Mouse (Mus musculus) megakaryocyte progenitor cell, adult 5-6 weeks (primary cell): Measurements from ENCODE around the gene Olfr1263. TPM values are rescaled to one million over a fixed set of nuclear protein-coding genes. Genes with fewer than 3 reads are reported as not detected.

Experiments
- ATAC-seq: replicated peaks from 2 replicates; pipeline ENCODE4 v1.8.0; 2016; ENCODE audit warnings: mild to moderate bottlenecking, moderate TSS enrichment, inconsistent platforms; ENCODE audit not compliant: poor library complexity
- total RNA-seq, 2 experiments: library from RNA; stranded (forward) in 1 of 2; stranded (reverse) in 1 of 2; fragments of 157-497, 149-512 nt in 1 of 2; fragments of 200-1000 nt in 1 of 2; gene quantifications; 2 replicates each; pipeline versions ENCODE4 v1.2.3 to v1.2.4; 2015 to 2017

The Olfr1263 gene
- total RNA-seq (2015), result not detected in 2 replicates
- not detected in 2 replicates for total RNA-seq (2017)

GRCm38 (mm10) chr2:90011831-90012230 is at the start of gene Olfr1263:
Gene Olfr1263 (plus strand): TSS chr2:90012131.
- no peak for ATAC-seq

GRCm38 (mm10) chr2:89974184-89974583 is 37.7 kb upstream of the Olfr1263 start, which contains the start of gene Olfr1260:
Gene Olfr1260 (plus strand): TSS chr2:89974340.
- ATAC-seq, result no peak

- no peak for ATAC-seq
Measured at GRCm38 (mm10) chr2:89977709-89978108, 34.2 kb upstream of the Olfr1263 start.

GRCm38 (mm10) chr2:89990921-89991320 is 21.0 kb upstream of the Olfr1263 start, which contains the start of gene Olfr1261:
Gene Olfr1261 (plus strand): TSS chr2:89991221.
- ATAC-seq, result no peak

GRCm38 (mm10) chr2:89999845-90000244 is 12.1 kb upstream of the Olfr1263 start, which contains the start of gene Olfr1262:
Gene Olfr1262 (plus strand): TSS chr2:90000145.
- no peak for ATAC-seq

GRCm38 (mm10) chr2:90025477-90025876 is 13.5 kb downstream of the Olfr1263 start, which contains the start of gene Olfr1264:
Gene Olfr1264 (minus strand): TSS chr2:90025577.
- no peak for ATAC-seq

GRCm38 (mm10) chr2:90035037-90035436 is 23.1 kb downstream of the Olfr1263 start, which contains the start of gene Olfr1265:
Gene Olfr1265 (plus strand): TSS chr2:90035337.
- ATAC-seq, result no peak

GRCm38 (mm10) chr2:90063494-90063893 is 51.6 kb downstream of the Olfr1263 start, which contains the start of gene Olfr140:
Gene Olfr140 (minus strand): TSS chr2:90063594.
- no peak for ATAC-seq

Other genes starting within 250 kb of the Olfr1263 start
- not detected in 2 replicates for gene Olfr1254, start 218.5 kb upstream of the Olfr1263 start, total RNA-seq (2015)
- not detected in 2 replicates for gene Olfr1254, start 218.5 kb upstream of the Olfr1263 start, total RNA-seq (2017)
- gene Olfr1255, start 200.1 kb upstream of the Olfr1263 start, total RNA-seq (2015), result not detected in 2 replicates
- not detected in 2 replicates for gene Olfr1255, start 200.1 kb upstream of the Olfr1263 start, total RNA-seq (2017)
- not detected in 2 replicates for gene Olfr1256, start 170.6 kb upstream of the Olfr1263 start, total RNA-seq (2015)
- not detected in 2 replicates for gene Olfr1256, start 170.6 kb upstream of the Olfr1263 start, total RNA-seq (2017)
- not detected in 2 replicates for gene Olfr48, start 163.9 kb upstream of the Olfr1263 start, total RNA-seq (2015)
- gene Olfr48, start 163.9 kb upstream of the Olfr1263 start, total RNA-seq (2017), result not detected in 2 replicates
- not detected in 2 replicates for gene Olfr1257, start 133.7 kb upstream of the Olfr1263 start, total RNA-seq (2015)
- not detected in 2 replicates for gene Olfr1257, start 133.7 kb upstream of the Olfr1263 start, total RNA-seq (2017)
- gene Olfr1258, start 84.8 kb upstream of the Olfr1263 start, total RNA-seq (2015), result not detected in 2 replicates
- gene Olfr1258, start 84.8 kb upstream of the Olfr1263 start, total RNA-seq (2017), result not detected in 2 replicates
- not detected in 2 replicates for gene Olfr1259, start 63.5 kb upstream of the Olfr1263 start, total RNA-seq (2015)
- gene Olfr1259, start 63.5 kb upstream of the Olfr1263 start, total RNA-seq (2017), result not detected in 2 replicates
- gene Olfr1260, start 37.8 kb upstream of the Olfr1263 start, total RNA-seq (2015), result not detected in 2 replicates
- not detected in 2 replicates for gene Olfr1260, start 37.8 kb upstream of the Olfr1263 start, total RNA-seq (2017)
- not detected in 2 replicates for gene Olfr1261, start 20.9 kb upstream of the Olfr1263 start, total RNA-seq (2015)
- gene Olfr1261, start 20.9 kb upstream of the Olfr1263 start, total RNA-seq (2017), result not detected in 2 replicates
- gene Olfr1262, start 12.0 kb upstream of the Olfr1263 start, total RNA-seq (2015), result not detected in 2 replicates
- gene Olfr1262, start 12.0 kb upstream of the Olfr1263 start, total RNA-seq (2017), result not detected in 2 replicates
- not detected in 2 replicates for gene Olfr1264, start 13.4 kb downstream of the Olfr1263 start, total RNA-seq (2015)
- not detected in 2 replicates for gene Olfr1264, start 13.4 kb downstream of the Olfr1263 start, total RNA-seq (2017)
- gene Olfr1265, start 23.2 kb downstream of the Olfr1263 start, total RNA-seq (2015), result not detected in 2 replicates
- not detected in 2 replicates for gene Olfr1265, start 23.2 kb downstream of the Olfr1263 start, total RNA-seq (2017)
- not detected in 2 replicates for gene Olfr140, start 51.5 kb downstream of the Olfr1263 start, total RNA-seq (2015)
- gene Olfr140, start 51.5 kb downstream of the Olfr1263 start, total RNA-seq (2017), result not detected in 2 replicates
- gene Olfr1269, start 109.3 kb downstream of the Olfr1263 start, total RNA-seq (2015), result not detected in 2 replicates
- not detected in 2 replicates for gene Olfr1269, start 109.3 kb downstream of the Olfr1263 start, total RNA-seq (2017)
- gene Olfr32, start 130.2 kb downstream of the Olfr1263 start, total RNA-seq (2015), result not detected in 2 replicates
- not detected in 2 replicates for gene Olfr32, start 130.2 kb downstream of the Olfr1263 start, total RNA-seq (2017)
- not detected in 2 replicates for gene Olfr1270, start 141.0 kb downstream of the Olfr1263 start, total RNA-seq (2015)
- not detected in 2 replicates for gene Olfr1270, start 141.0 kb downstream of the Olfr1263 start, total RNA-seq (2017)
- gene Olfr1506, start 212.4 kb downstream of the Olfr1263 start, total RNA-seq (2015), result not detected in 2 replicates
- not detected in 2 replicates for gene Olfr1506, start 212.4 kb downstream of the Olfr1263 start, total RNA-seq (2017)
- not detected in 2 replicates for gene Olfr142, start 245.5 kb downstream of the Olfr1263 start, total RNA-seq (2015)
- not detected in 2 replicates for gene Olfr142, start 245.5 kb downstream of the Olfr1263 start, total RNA-seq (2017)